Mouse (Mus musculus): ENCODE data around the gene Gm45713.
"Not testable (repeated sequence)": the region's sequence is repeated elsewhere in the genome, so short reads cannot be mapped to it uniquely, and the experiment has no call there.

The Gm45713 gene

DNA sequence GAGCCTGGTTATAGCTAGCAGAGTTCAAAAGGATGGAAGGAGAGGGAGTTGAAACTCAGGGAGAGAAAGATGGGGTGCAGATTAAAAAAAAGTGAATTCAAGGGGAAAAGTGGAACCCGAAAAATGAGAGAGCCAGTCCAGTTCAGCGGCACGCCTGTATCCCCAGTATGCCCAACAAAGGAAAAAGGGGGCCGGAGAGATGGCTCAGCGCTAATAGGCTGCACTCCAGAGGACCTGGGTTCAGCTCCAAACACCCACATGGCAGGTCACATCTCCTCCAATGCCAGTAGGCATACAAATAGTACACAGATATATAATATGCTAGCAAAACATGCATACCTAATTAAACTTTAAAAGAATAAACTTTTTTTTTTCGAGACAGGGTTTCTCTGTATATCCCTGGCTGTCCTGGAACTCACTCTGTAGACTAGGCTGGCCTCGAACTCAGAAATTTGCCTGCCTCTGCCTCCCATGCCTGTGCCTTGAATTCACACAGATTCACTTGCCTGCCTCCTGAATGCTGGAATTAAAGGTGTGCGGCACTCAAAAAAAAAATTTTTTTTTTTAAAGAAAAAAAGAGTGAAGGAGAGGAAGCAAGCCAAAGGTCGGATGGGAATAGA, 27.1 kb upstream of the Gm45713 start:
- DNase-seq (ENCODE audit: low spot score) = no peak

DNA sequence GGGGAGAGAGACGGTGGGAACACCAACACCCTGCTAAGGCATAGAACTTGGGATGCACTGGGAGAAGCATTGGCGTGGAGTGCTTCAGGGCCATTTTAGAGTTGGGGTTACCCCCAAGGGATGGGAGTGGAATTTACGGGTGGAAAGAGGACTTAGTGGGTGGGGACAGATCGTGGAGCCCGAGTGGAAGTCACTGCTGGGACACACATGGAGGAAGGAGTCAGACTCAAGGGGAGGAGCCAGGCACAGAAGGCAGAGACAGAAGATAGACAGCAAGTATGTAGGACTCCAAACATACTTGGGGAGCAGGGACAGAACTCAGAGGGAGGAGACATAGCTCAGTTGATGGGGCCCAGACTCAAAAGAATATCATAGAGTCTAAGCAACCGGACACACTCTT, 26.5 kb upstream of the Gm45713 start:
- DNase-seq (ENCODE audit: low spot score) = no peak

DNA sequence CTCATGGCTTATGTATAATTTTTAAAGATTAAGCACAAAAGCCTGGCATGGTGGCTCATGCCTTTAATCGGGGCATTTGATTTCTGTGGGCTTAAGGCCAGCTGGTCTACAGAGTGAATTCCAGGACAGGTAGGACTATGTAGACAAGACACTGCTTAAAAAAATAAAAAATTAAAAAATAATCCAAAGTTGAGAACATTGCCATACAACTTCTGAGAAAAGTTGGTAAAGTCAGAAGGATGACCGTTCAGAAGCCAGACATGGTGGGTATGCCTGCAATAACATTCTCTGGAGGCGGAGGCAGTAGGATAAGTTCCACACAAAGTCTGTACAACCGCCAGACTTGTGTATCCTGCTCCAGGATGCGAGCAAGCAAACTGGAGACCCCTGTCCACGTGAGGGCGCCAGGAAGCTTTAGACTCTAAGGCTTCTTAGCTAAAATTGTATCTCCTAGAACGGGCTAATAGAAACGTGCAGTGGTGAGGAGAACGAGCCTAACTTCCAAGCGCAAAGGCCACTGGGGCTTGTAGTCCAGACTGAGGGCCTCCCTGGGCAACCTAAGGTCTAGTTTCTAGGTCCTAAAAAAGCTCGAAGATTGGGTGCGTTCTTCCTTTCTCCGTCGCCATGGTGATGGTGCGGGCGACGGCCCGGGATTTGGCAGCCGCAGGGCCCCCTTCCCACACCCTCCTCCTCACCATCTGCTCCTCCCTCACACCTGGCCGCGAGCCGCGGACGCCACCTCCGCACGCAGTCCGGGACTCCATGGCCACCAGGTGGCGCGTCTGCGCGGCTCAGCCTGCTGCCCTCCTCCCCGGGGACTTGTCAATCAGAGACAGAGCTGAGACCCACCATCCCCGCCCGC, 25.8 kb upstream of the Gm45713 start:
- DNase-seq (ENCODE audit: low spot score) = peak; percentile 95

DNA sequence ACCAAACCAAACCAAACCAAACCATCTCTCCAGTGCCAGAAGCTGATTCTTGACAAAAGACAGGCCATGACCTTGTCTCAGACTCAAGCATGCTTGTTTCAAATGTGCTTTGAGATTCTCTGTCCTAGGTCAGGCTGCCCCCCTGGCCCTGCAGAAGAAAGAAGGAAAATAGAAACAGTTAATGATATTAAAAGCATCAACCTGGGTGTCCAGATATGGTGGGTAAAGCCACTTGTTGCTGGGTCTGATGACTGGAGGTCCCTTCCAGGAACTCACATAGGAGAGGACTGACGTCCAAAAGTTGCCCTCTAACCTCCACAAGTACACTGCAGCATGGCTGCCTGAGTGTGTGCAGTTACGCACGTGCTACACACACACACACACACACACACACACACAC, 24.8 kb upstream of the Gm45713 start:
- no peak for DNase-seq (ENCODE audit: low spot score)

DNA sequence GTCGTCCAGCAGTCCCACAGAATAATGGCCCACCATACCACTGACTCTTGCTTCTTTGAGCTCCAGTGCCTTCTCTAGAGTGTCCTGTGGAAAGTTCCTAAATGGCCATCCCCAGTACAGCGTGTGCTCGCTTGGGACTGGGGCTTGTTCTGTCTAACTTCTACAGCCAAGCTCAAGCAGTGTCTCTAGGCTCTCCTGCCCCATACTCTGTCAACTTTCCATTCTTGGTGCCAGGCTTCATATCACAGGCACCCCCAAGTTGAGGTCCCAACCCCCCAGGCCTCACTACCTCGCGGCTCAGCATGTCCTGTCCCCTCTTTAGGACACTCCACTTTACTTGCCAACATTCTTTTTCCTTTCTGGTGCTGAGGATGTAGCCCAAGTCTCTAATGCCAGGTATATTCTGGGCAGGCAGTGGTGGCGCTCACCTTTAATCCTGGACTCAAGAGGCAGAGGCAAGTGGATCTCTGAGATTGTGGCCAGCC, 24.3 kb upstream of the Gm45713 start:
- DNase-seq (ENCODE audit: low spot score) = no peak

DNA sequence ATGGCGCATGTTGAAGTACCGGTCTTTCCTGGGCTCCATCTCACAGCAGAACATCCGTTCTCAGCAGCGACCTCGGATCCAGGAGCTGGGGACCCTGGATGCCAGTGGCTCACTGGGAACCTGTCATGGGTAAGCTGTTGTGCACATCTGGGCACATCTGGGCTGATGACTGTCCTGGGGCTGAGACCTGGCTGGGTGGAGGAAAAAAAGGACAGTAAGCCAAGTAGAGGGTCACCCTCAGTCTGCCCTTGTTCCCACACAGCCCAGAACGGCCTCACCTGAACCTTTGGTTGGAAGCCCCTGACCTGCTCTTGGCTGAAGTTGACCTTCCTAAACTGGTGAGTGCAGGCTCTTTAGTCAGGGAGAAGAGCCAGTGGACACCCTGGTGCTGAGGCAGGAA, 23.0 kb upstream of the Gm45713 start:
- no peak for DNase-seq (ENCODE audit: low spot score)

DNA sequence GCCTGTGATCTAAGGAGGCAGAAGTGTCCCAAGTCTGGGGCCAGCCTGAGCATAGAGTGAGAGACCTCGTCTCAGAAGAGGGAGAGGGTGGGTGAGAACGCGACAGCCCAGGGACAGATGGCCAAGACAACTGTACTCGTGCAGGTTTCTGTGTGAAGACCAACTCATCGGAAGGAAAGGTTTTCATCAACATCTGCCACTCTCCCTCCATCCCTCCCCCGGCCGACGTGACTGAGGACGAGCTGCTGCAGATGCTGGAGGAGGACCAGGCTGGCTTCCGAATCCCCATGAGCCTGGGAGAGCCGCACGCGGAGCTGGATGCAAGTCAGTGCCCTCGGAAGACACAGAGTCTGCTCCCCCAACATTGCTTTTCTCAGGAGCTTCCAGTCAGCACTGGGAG, 21.4 kb upstream of the Gm45713 start:
- DNase-seq (ENCODE audit: low spot score) = no peak

DNA sequence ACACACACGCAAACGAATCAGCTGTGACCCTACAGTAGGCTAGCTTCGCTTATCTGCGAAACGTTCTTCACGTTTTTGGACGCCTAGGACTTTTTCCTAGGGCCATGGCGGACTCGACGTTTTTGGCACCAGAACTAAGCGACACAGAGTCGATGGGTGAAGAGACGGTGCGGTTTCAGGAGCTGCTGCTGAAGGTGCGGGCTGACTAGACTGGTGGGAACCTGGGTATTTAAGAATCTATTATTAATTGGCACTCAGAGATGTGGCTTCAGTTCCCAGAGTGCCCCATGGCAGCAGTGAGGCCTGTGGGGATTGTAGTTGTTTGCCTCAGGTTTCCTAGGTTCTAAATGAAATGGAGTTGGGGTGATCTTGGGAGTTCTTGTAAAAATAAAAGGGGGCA, 20.2 kb upstream of the Gm45713 start:
- DNase-seq (ENCODE audit: low spot score) = no peak

DNA sequence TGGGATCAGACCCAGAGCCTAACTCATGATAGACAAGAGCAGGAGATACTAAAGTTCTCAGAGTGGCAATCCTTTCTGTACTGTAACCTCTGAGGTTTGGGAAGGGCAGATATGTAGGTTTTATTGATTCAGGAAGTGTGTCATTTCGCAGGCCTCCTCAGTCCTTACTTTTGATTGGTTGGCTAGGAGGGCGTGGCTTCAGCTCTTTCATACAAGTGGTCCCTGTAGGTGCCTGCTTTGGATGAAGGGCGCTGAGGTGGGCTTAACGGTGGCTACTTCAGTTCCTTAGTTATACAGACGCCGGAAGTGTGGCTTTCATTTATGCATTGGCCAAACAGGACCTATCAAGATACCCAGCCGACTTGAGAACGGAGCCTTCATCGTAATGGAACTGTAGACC, 19.6 kb upstream of the Gm45713 start:
- DNase-seq (ENCODE audit: low spot score) = no peak

DNA sequence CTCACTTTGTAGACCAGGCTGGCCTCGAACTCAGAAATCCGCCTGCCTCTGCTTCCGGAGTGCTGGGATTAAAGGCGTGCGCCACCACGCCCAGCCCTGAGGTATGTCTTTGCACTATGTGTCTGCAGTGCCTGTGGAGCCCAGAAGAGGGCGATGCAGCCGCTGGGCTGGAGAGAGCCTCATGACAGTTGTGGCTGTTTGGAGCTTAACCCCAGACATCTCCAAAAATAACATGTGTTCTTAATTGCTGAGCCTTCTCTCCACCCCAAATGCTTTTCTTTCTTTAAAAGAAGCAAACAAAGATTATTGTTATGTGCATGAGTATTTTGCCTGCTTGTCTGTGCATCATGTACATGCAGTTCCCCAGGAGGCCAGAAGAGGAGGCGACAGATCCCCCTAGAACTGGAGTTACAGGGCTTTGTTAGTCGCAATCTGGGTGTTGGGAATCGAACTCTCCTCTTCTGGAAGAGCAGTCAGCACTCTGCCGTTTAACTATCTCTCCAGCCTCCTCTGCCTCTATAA, 19.0 kb upstream of the Gm45713 start:
- peak; percentile 43 for DNase-seq (ENCODE audit: low spot score)

DNA sequence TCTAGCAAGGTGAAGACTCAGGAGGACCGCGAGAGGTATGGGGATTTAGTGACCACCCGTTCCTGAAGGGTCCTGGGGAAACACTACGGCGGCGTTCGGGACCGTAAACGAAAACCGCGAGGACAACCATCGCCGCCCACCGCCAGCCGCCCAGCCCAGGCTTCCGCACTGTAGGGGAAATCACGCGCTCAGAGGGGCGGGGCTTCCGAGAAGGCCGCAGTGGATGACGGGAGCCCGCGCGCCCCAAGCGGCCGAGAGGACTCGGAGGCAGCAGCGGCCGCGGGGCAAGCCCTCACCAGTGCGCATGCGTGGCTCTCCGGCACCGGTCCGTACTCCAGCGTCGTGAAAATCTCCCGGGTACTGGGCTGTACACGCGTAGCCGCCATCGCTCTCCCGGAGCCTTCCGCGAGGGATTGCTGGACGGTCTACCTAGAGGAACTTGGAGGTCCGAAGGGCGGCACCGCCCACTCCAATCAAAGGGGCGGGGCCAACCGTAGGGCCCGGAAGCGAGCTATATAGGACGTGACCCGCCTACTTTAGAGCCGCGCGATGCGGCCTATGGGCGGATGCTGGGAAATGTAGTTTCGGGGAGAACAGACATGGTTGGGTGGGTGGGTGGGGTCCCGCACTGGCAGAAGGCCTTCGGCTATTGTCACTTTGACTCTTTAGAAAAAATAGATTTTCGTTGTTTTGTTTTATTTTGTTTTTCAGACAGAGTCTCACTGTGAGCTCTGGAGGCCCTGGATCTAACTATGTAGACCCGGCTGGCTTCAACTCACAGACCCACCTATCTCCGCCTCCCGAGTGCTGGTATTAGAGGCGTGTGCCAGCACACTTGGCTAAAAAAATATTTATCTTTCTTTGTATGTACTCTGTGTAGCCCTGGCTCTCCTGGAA, 18.3 kb upstream of the Gm45713 start, which contains the start of the genes Pih1d1 and Aldh16a1:
TSS of gene Pih1d1 (plus strand) at position 208 of the 897 bp plus-strand sequence.
TSS of gene Aldh16a1 (minus strand) at position 489 of the 897 bp plus-strand sequence.
- DNase-seq (ENCODE audit: low spot score) = peak; percentile 97

DNA sequence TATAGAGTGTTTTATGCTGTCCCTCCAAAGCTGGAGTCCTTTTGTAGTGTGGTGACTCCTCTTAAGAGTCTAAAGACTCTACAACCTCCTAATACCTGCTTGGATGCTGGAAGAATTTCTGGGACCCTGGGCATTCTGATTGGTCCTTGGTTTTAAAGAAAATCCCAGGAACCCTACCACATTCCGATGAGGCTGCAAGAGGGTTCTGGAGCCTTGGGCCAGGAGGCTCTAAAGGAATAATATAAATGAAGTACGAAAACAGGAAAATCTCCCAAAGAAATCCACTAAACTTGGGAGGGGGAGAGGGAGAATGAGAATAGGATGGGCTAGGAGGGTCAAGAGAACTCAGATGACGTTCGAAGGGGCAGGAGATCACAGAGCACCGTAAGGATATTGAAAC, 17.6 kb upstream of the Gm45713 start:
- DNase-seq (ENCODE audit: low spot score) = no peak

DNA sequence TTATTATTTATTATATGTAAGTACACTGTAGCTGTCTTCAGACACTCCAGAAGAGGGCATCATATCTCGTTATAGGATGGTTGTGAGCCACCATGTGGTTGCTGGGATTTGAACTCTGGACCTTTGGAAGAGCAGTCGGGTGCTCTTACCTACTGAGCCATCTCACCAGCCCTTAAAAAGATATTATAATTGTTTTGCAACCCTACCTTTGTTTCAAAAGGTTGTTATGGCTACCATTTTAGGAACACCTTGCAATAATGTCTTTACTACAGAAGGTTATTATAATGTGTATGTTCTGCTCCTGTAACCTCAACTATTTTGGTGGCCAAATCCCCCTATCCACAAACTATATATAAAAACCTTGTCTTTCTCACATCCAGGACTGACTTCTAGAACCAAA, 17.0 kb upstream of the Gm45713 start:
- DNase-seq (ENCODE audit: low spot score) = not testable (repeated sequence)

DNA sequence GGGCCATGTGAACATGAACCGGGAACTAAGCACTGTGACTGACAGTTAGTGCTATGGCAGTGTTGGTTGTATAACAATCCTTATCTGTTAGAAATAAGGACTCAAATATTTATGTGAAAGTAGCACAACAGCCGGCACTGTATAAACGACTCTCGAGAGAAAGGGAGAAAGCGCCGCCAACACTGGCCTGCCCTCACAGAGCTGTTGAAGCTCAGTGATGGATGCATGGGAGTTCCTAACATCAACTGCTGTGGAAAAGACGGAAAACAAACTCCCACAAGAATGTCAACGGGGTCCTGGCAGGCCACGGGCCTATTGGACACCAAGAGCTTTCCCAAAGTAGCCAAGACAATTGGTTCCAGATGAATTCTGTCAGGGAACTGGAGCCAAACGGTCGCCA, 15.3 kb upstream of the Gm45713 start:
- peak; percentile 44 for DNase-seq (ENCODE audit: low spot score)

DNA sequence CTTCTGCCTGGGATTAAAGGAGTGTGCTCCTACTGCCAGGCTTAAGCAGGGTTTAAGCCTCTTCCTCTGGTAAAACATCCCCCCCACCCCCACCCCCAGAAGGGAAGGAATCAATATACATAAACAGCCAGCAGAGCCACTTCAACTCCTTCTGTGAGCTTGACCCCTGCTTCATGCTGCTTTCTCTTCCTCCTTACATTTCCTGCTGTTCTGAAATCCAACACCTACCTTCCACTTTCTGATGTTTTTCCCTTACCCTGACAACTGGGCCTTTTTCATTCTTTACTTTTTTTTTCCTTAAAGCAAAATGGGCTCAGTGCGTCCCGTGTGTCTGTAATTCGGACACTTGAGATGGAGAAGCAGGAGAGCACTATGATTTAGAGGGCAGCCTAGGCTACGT, 14.3 kb upstream of the Gm45713 start:
- DNase-seq (ENCODE audit: low spot score) = no peak

DNA sequence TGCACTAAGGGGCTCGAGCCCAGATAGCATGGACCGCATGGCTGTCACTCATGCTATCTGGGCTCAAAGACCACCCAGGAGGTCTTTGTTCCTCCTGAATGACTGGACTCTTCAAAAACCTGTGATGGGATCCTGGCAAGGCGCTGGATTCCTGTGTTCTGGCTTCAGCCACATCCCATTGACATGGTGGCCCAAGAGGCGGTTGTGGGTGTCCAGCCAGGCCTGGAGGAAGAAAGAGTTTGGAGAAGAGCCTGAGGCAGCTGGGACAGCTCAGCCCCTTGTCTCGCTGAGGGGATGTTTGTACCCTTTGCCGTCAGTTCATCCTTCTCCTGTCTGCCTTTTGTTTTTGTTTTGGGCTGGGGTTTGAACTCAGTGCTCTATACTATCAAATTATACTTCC, 13.5 kb upstream of the Gm45713 start:
- no peak for DNase-seq (ENCODE audit: low spot score)

DNA sequence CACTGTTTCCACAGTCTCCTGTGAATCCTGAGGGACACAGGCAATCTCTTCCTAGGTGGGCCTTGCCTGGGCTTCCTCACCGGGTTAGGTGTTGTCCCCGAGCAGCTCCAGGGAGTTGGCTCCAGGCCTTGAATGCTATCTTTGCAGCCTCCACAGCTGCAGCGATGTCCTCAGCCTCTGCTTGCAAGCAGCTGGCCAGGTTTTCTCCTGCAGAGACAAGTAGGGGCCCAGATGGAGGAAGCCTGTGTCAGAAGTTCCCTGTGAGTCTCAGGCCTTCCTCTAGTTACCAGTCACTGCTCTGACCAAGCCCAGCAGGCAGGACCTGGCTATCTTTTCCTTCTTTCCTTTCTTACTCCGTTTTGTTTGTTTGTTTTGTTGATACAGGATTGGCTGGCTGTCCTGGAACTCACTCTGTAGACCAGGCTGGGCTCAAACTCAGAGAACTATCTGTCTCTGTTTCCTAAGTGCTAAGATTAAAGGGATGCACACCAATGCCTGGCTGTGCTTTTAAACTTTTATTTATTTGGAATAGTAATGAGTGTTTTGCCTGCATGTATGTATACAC, 12.6 kb upstream of the Gm45713 start:
- DNase-seq (ENCODE audit: low spot score) = no peak

DNA sequence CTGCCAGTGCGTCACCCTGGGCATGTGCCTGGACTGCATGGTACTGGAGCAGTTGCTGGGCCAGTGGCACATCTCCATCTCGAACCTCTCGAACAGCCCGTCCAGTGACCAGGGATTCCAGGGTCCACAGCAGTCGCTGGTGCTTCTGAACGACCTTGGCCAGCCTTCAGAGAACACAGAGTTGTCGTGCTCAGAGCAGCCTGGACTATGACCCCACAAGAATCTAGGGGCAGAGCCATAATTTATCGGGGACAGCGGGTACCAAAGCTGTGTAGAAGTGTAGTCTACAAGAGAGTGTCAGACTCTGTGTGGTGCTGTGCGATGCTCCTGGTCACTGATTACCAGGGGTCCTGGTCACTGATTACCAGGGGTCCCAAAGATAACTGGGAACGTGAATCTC, 11.9 kb upstream of the Gm45713 start:
- no peak for DNase-seq (ENCODE audit: low spot score)

DNA sequence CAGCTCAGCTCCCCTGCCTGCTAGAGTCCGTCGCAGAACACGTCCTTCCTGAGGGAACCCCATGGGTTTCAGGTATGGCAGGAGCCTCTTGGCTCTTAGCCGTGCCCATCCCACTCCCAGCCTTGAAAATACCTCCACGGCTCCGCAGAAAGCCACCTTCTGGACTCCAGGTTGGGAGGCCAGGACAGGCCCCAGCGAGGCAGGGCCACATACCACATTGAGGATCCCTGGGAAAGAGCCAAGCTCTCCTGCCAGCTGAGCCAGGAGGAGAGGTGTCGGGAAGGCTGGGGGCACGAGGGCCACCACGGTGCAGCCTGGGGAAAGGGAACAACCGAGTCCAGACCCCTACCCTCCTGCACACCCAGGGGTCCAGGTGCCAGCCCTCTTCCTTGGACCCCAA, 11.2 kb upstream of the Gm45713 start:
- no peak for DNase-seq (ENCODE audit: low spot score)

DNA sequence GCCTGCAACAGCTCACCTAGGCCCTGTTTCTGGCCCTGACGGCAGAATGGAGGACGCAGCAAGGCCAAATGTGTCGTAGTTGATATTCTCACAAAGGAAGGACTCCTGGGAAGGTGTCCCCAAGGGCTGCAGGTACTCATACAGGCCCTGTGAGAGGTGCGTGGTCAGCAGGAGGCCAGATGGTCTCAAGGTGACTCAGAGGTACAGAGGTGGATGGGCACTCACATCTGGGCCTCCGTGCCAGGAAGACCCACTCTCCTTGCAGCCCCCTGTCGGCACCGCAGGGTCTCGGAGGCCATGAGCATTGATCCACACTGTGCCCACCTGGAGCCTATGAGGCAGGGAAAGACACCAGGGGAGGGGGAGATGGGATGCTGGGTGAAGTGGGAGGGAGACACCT, 9.4 kb upstream of the Gm45713 start:
- DNase-seq (ENCODE audit: low spot score) = no peak

DNA sequence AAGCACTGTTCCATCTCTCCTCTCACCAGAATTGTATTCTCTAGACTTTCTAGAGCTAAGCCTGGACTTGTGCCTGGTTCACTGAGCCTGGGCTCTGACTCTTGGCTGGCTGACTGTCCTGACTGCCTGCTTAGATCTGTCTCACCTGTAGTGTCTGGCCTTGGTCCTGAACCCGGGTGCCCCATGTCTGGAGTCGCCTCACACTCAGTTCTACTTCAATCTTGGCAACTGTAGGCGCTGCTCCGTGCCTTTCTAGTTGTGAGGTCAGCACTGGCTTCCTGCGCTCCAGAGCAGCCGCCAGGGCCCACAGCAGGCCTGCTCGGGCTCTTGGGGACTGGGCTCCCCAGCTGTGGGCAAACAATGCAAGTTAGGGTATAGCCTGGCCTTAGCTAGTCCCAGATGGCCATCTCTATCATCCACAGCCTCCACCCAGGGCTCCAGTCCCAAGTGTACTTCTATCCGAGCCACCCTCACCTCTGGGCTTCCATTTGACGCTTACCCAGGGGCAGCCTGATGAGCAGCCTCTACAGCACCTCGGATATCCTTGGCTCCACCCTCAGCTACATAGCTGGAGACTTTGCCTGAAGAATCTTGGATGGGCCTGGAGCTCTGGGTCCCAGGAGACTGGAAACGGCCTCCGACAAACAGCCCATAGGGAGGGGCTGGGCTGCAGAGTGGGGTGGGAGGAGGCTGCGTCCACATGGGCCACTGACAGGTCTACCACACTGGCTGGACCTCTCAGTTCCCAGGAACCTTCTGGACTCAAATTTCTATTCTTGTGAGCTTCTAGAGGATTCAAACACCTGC, 8.5 kb upstream of the Gm45713 start:
- no peak for DNase-seq (ENCODE audit: low spot score)
